In the genomic region with DNA sequence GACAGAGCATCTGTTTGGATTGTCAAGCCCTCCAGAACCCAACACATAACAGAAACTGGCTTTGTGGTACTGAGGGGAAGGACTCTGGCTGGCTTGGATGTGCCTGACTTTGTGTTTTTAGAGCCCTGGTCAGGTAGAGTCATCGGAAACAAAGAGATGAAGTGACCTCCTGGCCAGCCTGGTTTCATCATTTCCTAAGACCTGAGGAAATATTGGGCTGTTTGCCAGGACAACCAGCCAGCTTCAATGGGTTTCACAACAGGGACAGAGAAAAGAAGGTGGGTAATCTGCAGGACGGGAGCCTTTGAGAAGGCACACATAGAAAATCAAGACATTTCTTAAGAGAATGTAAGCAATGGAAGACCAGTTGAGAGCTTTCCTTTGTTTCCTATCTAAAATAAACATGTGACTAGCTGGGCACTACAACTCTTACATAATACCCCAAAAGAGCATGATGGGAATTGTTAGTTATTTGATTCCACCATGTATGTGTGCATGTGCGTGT, we compare ENCODE assay signal across 25 mouse cellular contexts.
DNase-seq lines count a peak whose midpoint lies in the region; ATAC-seq and TF ChIP-seq lines count a peak whose summit lies in the region.
"Had no signal": no experiment of that assay in that cellular context is flagged by ENCODE, and none has a peak within 500 bp of the region (broad histone marks: within the 10 kb centered on the region; RNA-seq: fewer than 3 reads in every experiment).

No protein-coding gene starts in this region.

- ATAC-seq in liver, embryonic 15.5 days (ENCODE audit: insufficient read depth): 0 out of 2 replicates have a peak, but pooled peaks have one; percentile 26
- ATAC-seq in liver, embryonic 11.5 days (replicated peaks; ENCODE audit: low FRiP score): no peak
- ATAC-seq in stomach, postnatal 0 days (ENCODE audit: low FRiP score, low TSS enrichment): no peak; the same call in 1 of the 2 replicates
- ATAC-seq: CD4-positive, CD25-positive, alpha-beta regulatory T cell, adult 4 months; forebrain, embryonic 16.5 days; intestine, postnatal 0 days; midbrain, embryonic 13.5 days had no signal

- H3K36me3 ChIP-seq in liver, embryonic 15.5 days (replicated peaks): no peaks in the 10 kb centered on the region
- no peaks in the 10 kb centered on the region for H3K36me3 ChIP-seq in liver, embryonic 11.5 days (ENCODE audit: control insufficient read depth, insufficient read depth, low read length)
- H3K36me3 ChIP-seq in stomach, postnatal 0 days (ENCODE audit: control insufficient read depth, insufficient read depth, low read length): no peaks in the 10 kb centered on the region
- H3K36me3 ChIP-seq: embryonic facial prominence, embryonic 13.5 days; hindbrain, embryonic 13.5 days; limb, embryonic 10.5 days; limb, embryonic 15.5 days; midbrain, embryonic 13.5 days had no signal

- TF ChIP-seq CTCF in stomach, postnatal 0 days (IDR thresholded peaks at IDR 0.05; ENCODE audit: low read depth): no peak

- no peak overlapping the region for H3K9ac ChIP-seq in liver, embryonic 15.5 days
- H3K9ac ChIP-seq in liver, embryonic 11.5 days (ENCODE audit: low read depth, low read length): no peak overlapping the region
- no peak overlapping the region for H3K9ac ChIP-seq in stomach, postnatal 0 days (ENCODE audit: low read length)
- H3K9ac ChIP-seq: embryonic facial prominence, embryonic 13.5 days; hindbrain, embryonic 13.5 days; limb, embryonic 15.5 days; midbrain, embryonic 13.5 days had no signal

- 0 out of 2 replicates have a peak overlapping the region, but pooled peaks have one; percentile 40 for H3K4me2 ChIP-seq in liver, embryonic 15.5 days
- H3K4me2 ChIP-seq in liver, embryonic 11.5 days: no peak overlapping the region
- no peak overlapping the region for H3K4me2 ChIP-seq in stomach, postnatal 0 days (replicated peaks; ENCODE audit: low read depth)
- H3K4me2 ChIP-seq: embryonic facial prominence, embryonic 13.5 days; heart, embryonic 11.5 days; hindbrain, embryonic 13.5 days; limb, embryonic 15.5 days; midbrain, embryonic 13.5 days had no signal

- WGBS in liver, embryonic 15.5 days (ENCODE audit: insufficient replicate concordance): 76% methylated on average over 3 of the region's 3 CpGs
- 82% methylated on average over 3 of the region's 3 CpGs for WGBS in liver, embryonic 11.5 days
- 79% methylated on average over 3 of the region's 3 CpGs for WGBS in stomach, postnatal 0 days

- H3K9me3 ChIP-seq in liver, embryonic 15.5 days (replicated peaks): no peaks in the 10 kb centered on the region
- no peaks in the 10 kb centered on the region for H3K9me3 ChIP-seq in liver, embryonic 11.5 days (ENCODE audit: control insufficient read depth, low read length)
- no peaks in the 10 kb centered on the region for H3K9me3 ChIP-seq in stomach, postnatal 0 days (ENCODE audit: control insufficient read depth, low read length)
- H3K9me3 ChIP-seq: embryonic facial prominence, embryonic 13.5 days; hindbrain, embryonic 13.5 days; limb, embryonic 10.5 days; limb, embryonic 15.5 days; midbrain, embryonic 13.5 days had no signal

- no peak overlapping the region for H3K4me3 ChIP-seq in liver, embryonic 15.5 days (replicated peaks)
- no peak overlapping the region for H3K4me3 ChIP-seq in liver, embryonic 11.5 days (ENCODE audit: low read depth, low read length)
- H3K4me3 ChIP-seq in brown adipose tissue, adult 24 weeks (ENCODE audit: insufficient read depth, low read depth, low read length): no peak overlapping the region
- no peak overlapping the region for H3K4me3 ChIP-seq in stomach, postnatal 0 days (ENCODE audit: low read depth, low read length)
- H3K4me3 ChIP-seq: embryonic facial prominence, embryonic 13.5 days; gastrocnemius, adult 2 months; hindbrain, embryonic 13.5 days; limb, embryonic 10.5 days; limb, embryonic 15.5 days; midbrain, embryonic 13.5 days had no signal

- TF ChIP-seq EP300 in stomach, postnatal 0 days (optimal IDR thresholded peaks at IDR 0.05): no peak

- peak overlapping the region; percentile 51 for H3K27ac ChIP-seq in liver, embryonic 15.5 days (replicated peaks)
- H3K27ac ChIP-seq in liver, embryonic 11.5 days (ENCODE audit: low read depth, low read length): no peak overlapping the region
- H3K27ac ChIP-seq in brown adipose tissue, adult 24 weeks (replicated peaks; ENCODE audit: low read depth, low read length): peak overlapping the region; percentile 76
- no peak overlapping the region for H3K27ac ChIP-seq in stomach, postnatal 0 days (replicated peaks)
- H3K27ac ChIP-seq: embryonic facial prominence, embryonic 13.5 days; gastrocnemius, adult 2 months; hindbrain, embryonic 13.5 days; limb, embryonic 10.5 days; limb, embryonic 15.5 days; macrophage; midbrain, embryonic 13.5 days had no signal

- H3K27me3 ChIP-seq in liver, embryonic 15.5 days: no peaks in the 10 kb centered on the region
- H3K27me3 ChIP-seq in liver, embryonic 11.5 days (replicated peaks; ENCODE audit: control insufficient read depth, insufficient read depth, low read length): no peaks in the 10 kb centered on the region
- no peaks in the 10 kb centered on the region for H3K27me3 ChIP-seq in stomach, postnatal 0 days (ENCODE audit: control insufficient read depth, insufficient read depth, low read length)
- H3K27me3 ChIP-seq: embryonic facial prominence, embryonic 13.5 days; hindbrain, embryonic 13.5 days; limb, embryonic 15.5 days; midbrain, embryonic 13.5 days had no signal

- peaks cover 44% of the 10 kb centered on the region for H3K4me1 ChIP-seq in liver, embryonic 15.5 days (replicated peaks)
- H3K4me1 ChIP-seq in liver, embryonic 11.5 days (replicated peaks; ENCODE audit: control insufficient read depth, insufficient read depth, low read length): 0 out of 2 replicates have a peak, but pooled peaks cover 2% of the 10 kb centered on the region
- no peaks in the 10 kb centered on the region for H3K4me1 ChIP-seq in brown adipose tissue, adult 24 weeks (ENCODE audit: control insufficient read depth, insufficient read depth, insufficient read length, low read length)
- H3K4me1 ChIP-seq in stomach, postnatal 0 days (replicated peaks; ENCODE audit: control insufficient read depth, insufficient read depth): no peaks in the 10 kb centered on the region
- H3K4me1 ChIP-seq: embryonic facial prominence, embryonic 13.5 days; hindbrain, embryonic 13.5 days; limb, embryonic 15.5 days; midbrain, embryonic 13.5 days had no signal

- DNase-seq in adrenal gland, postnatal 14 days: peak; percentile 35
- no peak for DNase-seq in adrenal gland, postnatal 25 days
- no peak for DNase-seq in liver, embryonic 11.5 days (ENCODE audit: low spot score)
- peak; percentile 16 for DNase-seq in 3T3-L1 (ENCODE audit: low read depth, low spot score)
- no peak for DNase-seq in layer of hippocampus, adult 8-10 months (ENCODE audit: low spot score in 2 of 2)
- DNase-seq in stomach, postnatal 0 days (ENCODE audit: low spot score): no peak
- DNase-seq: cerebellum, adult 11-12 months; gastrocnemius, adult 2 months; heart, postnatal 36 days; kidney, adult 9 months; kidney, postnatal 10 days; layer of hippocampus, adult 9-11 months; thymus, postnatal 4 days had no signal

Comparison
In these comparisons a context has a peak if more than half of its experiments do, and no peak if none do; other contexts are left out.
1. DNase-seq: peak in adrenal gland, postnatal 14 days (single experiment) and 3T3-L1 (single experiment); none in adrenal gland, postnatal 25 days (single experiment), liver, embryonic 11.5 days (single experiment), layer of hippocampus, adult 8-10 months (0 of 2) and stomach, postnatal 0 days (single experiment).
2. H3K27ac ChIP-seq: peak in liver, embryonic 15.5 days (single experiment) and brown adipose tissue, adult 24 weeks (single experiment); none in liver, embryonic 11.5 days (single experiment) and stomach, postnatal 0 days (single experiment).